Mouse (Mus musculus) small intestine, adult 2 months (tissue): Measurements from ENCODE around the gene Map3k13. TPM values are rescaled to one million over a fixed set of nuclear protein-coding genes. Genes with fewer than 3 reads are reported as not detected.
A peak's percentile ranks its signal among the peaks of the same experiment; 100 is the strongest.

Experiments used
- H3K27ac ChIP-seq: fragments of 200-500 bp; 2 replicates; pipeline ENCODE4 v1.5.1; 2012; ENCODE audit warnings: low read depth, low read length, control low read depth, inconsistent platforms; ENCODE audit not compliant: insufficient read depth
- H3K27me3 ChIP-seq: fragments of 200-500 bp; 2 replicates; pipeline ENCODE4 v1.6.1; 2012; ENCODE audit warnings: mild to moderate bottlenecking, moderate library complexity, low read length, inconsistent platforms; ENCODE audit not compliant: control insufficient read depth, insufficient read depth
- H3K36me3 ChIP-seq: fragments of 200-500 bp; 2 replicates; pipeline ENCODE4 v1.6.1; 2012; ENCODE audit warnings: mild to moderate bottlenecking, low read length, control low read depth, inconsistent platforms; ENCODE audit not compliant: control insufficient read depth, insufficient read depth
- H3K4me1 ChIP-seq: fragments of 200-500 bp; 2 replicates; pipeline ENCODE4 v1.6.1; 2012; ENCODE audit warnings: low read length, inconsistent platforms, mixed read lengths; ENCODE audit not compliant: control insufficient read depth, insufficient read depth, insufficient read length
- H3K4me3 ChIP-seq: fragments of 200-500 bp; 2 replicates; pipeline ENCODE4 v1.5.1; 2012; ENCODE audit warnings: low read depth, mild to moderate bottlenecking, control low read depth, inconsistent platforms, low read length, moderate library complexity
- CTCF ChIP-seq: fragments of 200-500 bp; IDR thresholded peaks from 2 replicates; pipeline ENCODE4 v1.5.1; 2012; ENCODE audit warnings: low read depth, mild to moderate bottlenecking, control low read depth, inconsistent platforms, low read length, moderate library complexity, mixed read lengths; ENCODE audit not compliant: insufficient replicate concordance, insufficient read length; ENCODE audit errors: extremely low read depth
- POLR2A ChIP-seq: fragments of 200-500 bp; IDR thresholded peaks from 2 replicates; pipeline ENCODE4 v1.6.1; 2012; ENCODE audit warnings: low read depth, mild to moderate bottlenecking, control low read depth, inconsistent platforms, low read length, moderate library complexity
- WGBS: fragments of 180-500 bp; shearing (Covaris S2); methylation state at CpG from one replicate; pipeline ENCODE4 v1.1.7; 2018; 5-methylcytosine and 5-hydroxymethylcytosine counted together
- polyA plus RNA-seq: library from polyadenylated mRNA; depleted of rRNA; stranded (reverse); fragments of >200 nt; gene quantifications from 2 replicates; pipeline ENCODE4 v1.2.3, GENCODE M21; 2012

The Map3k13 gene
- polyA plus RNA-seq, 1 experiment = 11.2 TPM

DNA sequence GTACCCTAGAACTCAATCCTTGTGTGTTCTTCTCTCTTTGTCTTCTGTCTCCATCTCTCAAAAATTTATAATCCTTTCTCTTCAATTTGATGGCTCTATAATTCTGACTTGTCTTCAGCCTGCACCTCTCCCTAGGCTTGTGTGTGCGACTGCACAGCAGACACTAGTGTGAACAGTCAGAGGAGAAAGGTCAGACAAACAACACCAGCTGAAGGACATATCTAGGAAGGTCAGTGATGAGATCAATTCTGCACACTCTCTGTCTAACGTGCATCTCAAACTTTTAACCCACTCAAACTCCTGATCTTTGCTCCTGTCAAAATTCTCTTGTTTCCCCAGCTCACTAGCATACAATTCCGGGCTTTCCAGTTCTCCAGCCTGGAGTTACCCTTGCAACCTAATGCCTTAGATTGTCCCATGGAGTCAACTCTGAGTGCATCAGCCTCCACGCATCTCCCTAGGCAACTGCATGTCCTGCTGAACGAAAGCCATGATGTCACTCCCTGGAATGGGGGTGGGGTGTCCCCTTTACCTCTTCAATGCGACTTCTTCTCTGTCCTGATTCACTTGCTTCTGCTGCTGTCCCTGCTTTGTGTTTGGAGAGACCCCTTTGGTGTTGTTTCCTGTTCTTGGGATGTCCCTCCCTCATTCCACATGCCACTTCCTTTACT, 19.2 kb downstream of the Map3k13 start:
- no peaks in the 10 kb centered on the region for H3K27me3 ChIP-seq
- WGBS = 56% methylated on average over 6 of the region's 6 CpGs
- H3K4me3 ChIP-seq = no peak overlapping the region
- H3K36me3 ChIP-seq = peaks cover 10% of the 10 kb centered on the region
- no peak overlapping the region; the same call in 1 of the 2 replicates for H3K27ac ChIP-seq
- peaks cover 4% of the 10 kb centered on the region; the same call in 1 of the 2 replicates for H3K4me1 ChIP-seq
- TF ChIP-seq POLR2A = no peak

DNA sequence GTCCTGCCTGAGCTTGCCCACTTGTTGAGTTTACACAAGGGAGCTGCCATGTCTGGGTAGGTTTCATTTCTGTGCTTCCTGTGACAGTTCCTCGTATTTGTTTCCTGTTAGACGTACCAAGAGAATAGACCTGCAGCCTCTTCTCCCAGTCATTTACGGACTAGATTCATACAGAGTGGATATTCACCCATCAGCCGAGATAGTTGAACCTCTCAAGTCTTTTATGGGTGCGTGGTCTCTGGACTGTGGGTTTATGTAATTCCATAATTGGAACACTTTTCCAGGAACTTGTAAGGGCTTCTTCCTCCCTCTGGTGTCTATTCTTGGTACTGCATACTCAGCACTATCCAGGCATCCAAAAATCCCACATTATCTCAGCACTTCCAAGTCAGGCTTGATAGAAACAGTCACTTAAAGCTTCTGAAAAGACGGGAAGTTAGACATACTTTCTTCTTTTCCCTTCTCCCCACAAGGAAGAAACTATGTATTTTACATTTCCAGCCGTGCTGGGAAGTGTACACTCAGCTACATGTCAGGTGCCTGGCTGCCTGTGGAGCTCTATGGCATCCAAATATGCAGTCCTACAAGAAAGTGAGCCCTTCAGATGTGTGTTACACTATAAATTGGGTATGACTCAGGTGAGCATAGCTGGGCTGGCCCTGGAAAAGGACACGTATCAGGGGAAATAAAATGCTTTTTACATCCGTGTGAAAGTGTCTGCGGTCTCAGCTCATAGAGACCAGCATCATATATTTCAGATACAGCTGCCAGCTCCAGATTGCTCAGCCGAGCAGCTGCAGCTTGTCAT, 20.9 kb downstream of the Map3k13 start:
- Histone ChIP-seq H3K4me1 (peaks cover 4% of the 10 kb centered on the region; the same call in 1 of the 2 replicates), H3K4me3 (no peak overlapping the region)

GRCm38 (mm10) chr16:21815669-21816010, 21.5 kb downstream of the Map3k13 start:
- no peaks in the 10 kb centered on the region for H3K36me3 ChIP-seq
- H3K27ac ChIP-seq = no peak overlapping the region
- 59% methylated on average over 7 of the region's 7 CpGs for WGBS
- peaks cover 7% of the 10 kb centered on the region; the same call in 1 of the 2 replicates for H3K4me1 ChIP-seq
- TF ChIP-seq POLR2A (no peak), CTCF (no peak)
- H3K27me3 ChIP-seq = no peaks in the 10 kb centered on the region
- H3K4me3 ChIP-seq = no peak overlapping the region

More for the DNA sequence above, 20.9 kb downstream of the Map3k13 start:
- no peaks in the 10 kb centered on the region for H3K36me3 ChIP-seq
- 0 out of 2 replicates have a peak, but pooled peaks have one; percentile 20 for TF ChIP-seq CTCF
- TF ChIP-seq POLR2A = no peak
- 36% methylated on average over 11 of the region's 11 CpGs for WGBS
- no peaks in the 10 kb centered on the region for H3K27me3 ChIP-seq
- H3K27ac ChIP-seq = peak overlapping the region; percentile 8; the same call in 1 of the 2 replicates

DNA sequence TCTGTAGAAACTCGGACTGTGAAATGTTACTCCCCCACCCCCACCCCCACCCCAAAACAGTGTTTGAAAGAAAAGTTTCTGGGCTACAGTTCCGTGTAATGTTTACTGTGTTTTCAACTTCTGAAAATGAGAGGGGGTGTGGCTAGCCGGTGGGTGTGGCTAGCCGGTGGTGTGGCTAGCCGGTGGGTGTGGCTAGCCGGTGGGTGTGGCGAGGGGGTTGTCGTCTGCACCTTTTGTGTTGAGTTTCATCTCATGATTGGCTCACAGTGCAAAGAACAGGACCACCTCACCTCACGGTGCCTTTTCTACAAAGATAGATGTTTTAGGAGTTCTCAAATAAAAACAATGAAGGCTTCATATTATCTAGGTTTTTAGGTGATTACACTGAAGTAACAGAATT, 24.0 kb downstream of the Map3k13 start:
- H3K36me3 ChIP-seq = no peaks in the 10 kb centered on the region
- H3K4me1 ChIP-seq = peaks cover 7% of the 10 kb centered on the region; the same call in 1 of the 2 replicates
- H3K27me3 ChIP-seq = no peaks in the 10 kb centered on the region
- H3K27ac ChIP-seq = peak overlapping the region; percentile 20
- no peak overlapping the region for H3K4me3 ChIP-seq
- TF ChIP-seq POLR2A (no peak), CTCF (no peak)
- WGBS = 13% methylated on average over 9 of the region's 9 CpGs

DNA sequence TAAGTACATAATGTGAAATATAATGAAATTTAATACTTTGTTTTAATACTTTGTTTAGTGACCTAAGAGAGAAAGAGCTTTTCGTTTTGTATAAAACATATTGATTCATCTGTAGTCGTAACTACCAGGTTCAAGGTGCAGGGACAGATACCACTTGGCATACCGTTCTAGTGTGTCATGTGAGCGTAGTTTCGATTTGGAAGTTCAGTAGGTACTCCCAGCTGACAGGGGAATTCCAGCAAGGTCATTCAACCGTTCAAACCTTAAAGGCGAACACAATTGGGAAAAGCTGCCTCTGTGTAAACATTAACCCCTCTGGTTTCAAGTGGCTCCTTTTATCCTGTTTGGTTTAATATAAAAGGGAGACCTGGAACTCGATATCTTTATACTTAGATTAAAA, 24.5 kb downstream of the Map3k13 start:
- no peaks in the 10 kb centered on the region for H3K36me3 ChIP-seq
- no peak overlapping the region for H3K27ac ChIP-seq
- 15% methylated on average over 8 of the region's 8 CpGs for WGBS
- no peak overlapping the region for H3K4me3 ChIP-seq
- H3K4me1 ChIP-seq = peaks cover 7% of the 10 kb centered on the region; the same call in 1 of the 2 replicates
- no peaks in the 10 kb centered on the region for H3K27me3 ChIP-seq
- TF ChIP-seq CTCF (no peak), POLR2A (no peak)

- H3K36me3 ChIP-seq = no peaks in the 10 kb centered on the region
- no peaks in the 10 kb centered on the region for H3K27me3 ChIP-seq
- TF ChIP-seq CTCF (no peak), POLR2A (no peak)
- 22% methylated on average over 9 of the region's 9 CpGs for WGBS
- H3K27ac ChIP-seq = peak overlapping the region; percentile 62
- H3K4me3 ChIP-seq = no peak overlapping the region
- peaks cover 12% of the 10 kb centered on the region for H3K4me1 ChIP-seq
These were observed 31.5 kb downstream of the Map3k13 start for GRCm38 (mm10) chr16:21825612-21826031.

DNA sequence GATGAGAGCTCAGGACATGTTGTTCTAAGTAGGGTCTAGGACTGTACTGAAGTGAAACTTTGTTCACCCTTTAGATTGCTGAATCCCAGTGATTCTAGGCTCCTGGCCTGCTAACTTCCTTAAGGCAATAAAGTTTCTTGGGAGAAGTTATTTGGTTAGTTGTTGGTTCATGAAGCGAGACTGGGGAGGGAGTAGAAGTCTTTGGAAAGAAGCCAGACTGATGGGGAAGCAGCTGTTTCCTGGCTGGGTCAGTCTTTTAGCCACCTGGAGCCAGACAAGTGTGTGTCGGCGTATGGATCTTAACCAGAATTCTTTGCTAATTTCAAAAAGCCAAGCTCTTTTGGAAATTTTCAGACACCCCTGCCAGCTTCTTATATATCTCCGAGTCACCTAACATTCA, 33.0 kb downstream of the Map3k13 start:
- no peaks in the 10 kb centered on the region for H3K27me3 ChIP-seq
- 7% methylated on average over 4 of the region's 4 CpGs for WGBS
- peaks cover 19% of the 10 kb centered on the region for H3K4me1 ChIP-seq
- TF ChIP-seq CTCF = no peak
- no peak for TF ChIP-seq POLR2A
- H3K27ac ChIP-seq = peak overlapping the region; percentile 96
- peak overlapping the region; percentile 65 for H3K4me3 ChIP-seq
- no peaks in the 10 kb centered on the region for H3K36me3 ChIP-seq
